Mouse (Mus musculus) right cerebral cortex, adult 18-20 months (tissue): ENCODE results near the gene Flcn.
A peak's percentile ranks its signal among the peaks of the same experiment; 100 is the strongest.
"Not testable (repeated sequence)": the region's sequence is repeated elsewhere in the genome, so short reads cannot be mapped to it uniquely, and the experiment has no call there.

Experiments used
- DNase-seq: peaks from one replicate; pipeline ENCODE4 v3.0.0; 2022; ENCODE audit warnings: mixed read lengths

Flcn gene

DNA sequence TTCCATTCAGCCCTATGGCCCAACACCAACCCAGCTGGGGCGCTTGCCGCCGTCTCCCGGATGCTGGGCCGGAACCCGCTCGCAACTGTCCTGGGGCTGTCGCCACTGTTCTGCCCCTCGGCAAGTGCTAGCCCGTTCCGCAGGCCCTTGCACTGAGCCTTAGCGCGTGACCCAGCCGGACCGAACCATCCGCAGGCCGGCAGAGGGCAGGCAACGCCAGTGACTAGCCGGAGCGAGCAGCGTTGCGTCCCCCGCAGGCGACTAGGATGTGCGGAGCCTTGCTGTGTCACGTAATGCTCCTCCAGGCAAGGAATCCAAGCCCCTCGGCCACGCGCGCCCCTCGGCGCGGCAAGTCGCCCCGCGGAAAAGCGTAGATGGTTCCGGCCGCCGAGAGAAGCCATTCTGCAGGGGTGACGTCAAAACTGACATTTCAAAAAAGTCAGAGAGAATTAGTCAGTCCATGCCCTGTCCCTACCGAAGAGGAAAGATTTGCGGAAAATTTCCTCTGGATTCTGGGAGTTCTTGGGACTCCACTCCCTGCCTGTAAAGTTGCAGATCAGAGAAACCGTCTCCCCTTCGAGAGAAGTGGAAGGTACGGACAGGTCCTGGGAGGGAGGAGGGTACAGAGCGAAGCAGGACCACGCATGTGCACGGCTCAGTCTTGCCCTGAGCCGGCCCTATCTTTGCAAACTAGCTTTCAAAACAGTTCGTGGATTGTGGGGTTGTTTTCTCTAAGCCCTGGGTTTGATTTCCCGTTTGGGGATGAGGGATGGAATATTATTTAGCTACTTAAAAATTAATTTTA lies at the start of gene Flcn:
TSS of gene Flcn (minus strand) at position 347 of the 805 bp plus-strand sequence.
- peak; percentile 86 for DNase-seq

DNA sequence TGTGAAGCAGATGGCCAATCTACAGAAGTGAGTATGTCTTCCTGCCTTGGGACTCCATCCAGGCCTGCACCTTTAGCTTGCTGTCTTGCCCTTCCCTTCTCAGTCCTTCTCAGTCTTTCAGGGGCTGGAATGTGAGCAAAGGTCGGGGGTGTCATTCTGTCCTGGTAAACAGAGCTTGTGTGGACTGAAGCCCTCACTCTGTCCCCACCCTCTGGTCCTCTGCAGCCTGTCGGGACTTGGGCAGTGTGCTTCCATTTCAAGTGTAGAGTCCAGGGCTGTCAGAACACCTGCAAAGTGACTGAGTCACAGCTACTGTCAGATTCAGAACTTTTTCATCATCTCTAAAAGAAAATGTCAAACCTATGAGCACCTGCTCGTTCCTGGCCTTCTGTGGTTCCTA lies 43.0 kb upstream of the Flcn start:
- DNase-seq = no peak

DNA sequence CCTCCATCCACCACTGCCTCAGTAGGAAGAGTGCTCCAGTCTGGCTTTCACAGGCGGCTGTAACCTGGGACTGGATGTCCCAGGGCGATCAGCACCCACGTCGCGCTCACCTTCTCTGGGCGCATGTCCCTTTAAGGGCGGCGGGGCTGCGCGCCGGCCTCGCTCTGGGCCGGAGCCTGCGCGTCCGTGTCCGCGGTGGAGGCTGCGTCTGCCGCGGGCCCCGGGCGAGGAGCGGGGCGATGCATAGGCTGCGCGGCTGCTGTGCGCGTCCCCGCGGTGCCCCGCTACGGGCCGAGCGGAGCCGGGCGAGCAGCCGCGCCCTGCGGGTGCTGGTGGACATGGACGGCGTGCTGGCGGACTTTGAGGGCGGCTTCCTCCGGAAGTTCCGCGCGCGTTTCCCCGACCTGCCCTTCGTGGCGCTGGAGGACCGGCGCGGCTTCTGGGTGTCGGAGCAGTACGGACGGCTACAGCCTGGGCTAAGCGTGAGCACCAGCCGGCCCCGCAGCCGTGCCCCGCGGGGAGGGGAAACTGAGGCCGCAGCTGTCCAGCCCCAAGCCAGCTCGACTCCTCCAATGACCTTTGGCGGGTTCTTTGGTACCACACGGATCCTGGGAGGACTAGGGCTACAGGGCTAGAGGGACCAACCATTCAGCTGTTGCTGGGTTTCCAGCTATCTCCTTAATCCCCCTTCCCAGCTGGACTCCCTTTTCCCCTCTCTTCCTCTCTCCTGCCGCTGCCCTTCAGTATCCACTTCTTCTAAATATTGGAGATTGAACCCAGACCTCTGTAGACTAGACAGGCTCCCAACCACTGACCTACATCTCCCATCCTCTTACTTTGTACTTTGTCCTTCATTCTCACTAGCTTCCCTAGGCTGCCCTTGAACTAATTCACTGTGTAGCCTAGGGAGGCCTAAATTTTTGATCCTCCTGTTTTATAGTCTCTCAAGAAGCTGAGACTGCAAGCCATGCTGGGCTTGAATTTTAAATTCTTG lies 38.4 kb upstream of the Flcn start:
- peak; percentile 79 for DNase-seq

DNA sequence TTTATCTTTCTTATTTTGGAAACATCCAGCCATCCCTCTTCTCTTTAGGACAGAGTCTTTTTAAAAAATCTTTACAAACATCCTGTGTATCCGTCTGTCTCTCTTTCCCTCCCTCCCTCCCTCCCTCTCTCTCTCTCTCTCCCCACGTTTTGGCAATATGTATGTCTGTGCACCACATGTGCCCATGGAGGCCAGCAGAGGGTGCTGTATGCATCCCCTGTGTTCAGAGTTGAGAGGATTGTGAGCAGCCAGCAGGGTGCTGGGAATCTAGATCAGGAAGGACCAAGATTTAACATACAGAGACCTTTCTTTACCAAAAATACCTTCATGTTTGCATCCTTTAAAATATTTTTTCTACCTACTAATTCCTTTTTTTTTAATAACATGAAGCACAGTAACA lies 37.3 kb upstream of the Flcn start:
- DNase-seq = no peak

DNA sequence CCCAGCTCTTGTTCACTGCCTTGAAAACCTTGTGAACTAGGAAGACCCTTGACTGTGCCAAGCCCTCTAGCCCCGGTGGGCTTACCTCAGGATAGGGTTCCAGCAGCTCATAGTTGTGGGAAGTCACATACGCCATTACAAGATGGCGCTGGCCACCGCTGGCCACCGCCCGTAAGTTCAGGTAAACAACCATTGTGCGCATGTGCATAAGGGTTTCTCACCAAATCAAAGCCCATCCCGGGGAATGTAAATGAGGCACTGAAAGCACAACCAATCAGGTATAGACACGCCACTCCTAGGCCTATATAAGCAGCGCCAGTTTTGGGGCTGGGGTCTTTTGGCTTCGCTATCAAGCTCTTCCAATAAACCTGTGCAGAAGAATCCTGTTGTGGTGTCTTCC lies 36.5 kb upstream of the Flcn start:
- no peak for DNase-seq

DNA sequence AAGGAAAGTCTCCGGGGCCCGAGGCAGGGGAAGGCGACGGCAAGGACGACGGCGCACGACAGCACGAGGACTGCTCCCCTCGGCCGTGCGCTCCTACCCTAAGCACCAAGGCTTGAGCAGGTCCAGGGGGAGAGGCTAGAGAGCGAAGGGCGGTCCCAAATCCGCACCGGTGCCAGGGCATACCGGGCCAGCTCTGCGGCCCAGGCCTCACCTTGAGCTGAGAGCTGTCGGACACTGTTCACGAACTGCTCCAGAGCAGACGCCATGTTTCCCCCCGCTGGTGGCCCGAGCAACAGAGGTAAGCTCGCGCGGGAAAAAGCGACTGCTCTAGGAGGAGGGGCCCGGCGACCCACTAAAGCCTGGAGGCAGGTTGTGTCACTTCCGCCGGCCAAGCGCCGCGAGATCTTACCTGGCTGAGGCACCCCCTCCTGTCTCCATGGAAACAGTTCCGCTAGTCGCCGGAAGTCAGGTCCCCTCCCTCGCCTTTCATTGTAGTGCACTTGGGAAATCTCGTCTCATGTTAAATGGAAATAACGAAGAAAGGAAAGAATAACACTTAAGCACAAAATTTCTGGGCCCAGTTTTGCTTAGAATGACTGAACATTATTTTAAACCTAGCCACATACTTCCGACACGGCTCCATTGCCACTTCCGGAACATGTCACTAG lies 29.8 kb upstream of the Flcn start, which contains the start of gene Cops3:
TSS of gene Cops3 (minus strand) at position 380 of the 668 bp plus-strand sequence.
- peak; percentile 97 for DNase-seq

DNA sequence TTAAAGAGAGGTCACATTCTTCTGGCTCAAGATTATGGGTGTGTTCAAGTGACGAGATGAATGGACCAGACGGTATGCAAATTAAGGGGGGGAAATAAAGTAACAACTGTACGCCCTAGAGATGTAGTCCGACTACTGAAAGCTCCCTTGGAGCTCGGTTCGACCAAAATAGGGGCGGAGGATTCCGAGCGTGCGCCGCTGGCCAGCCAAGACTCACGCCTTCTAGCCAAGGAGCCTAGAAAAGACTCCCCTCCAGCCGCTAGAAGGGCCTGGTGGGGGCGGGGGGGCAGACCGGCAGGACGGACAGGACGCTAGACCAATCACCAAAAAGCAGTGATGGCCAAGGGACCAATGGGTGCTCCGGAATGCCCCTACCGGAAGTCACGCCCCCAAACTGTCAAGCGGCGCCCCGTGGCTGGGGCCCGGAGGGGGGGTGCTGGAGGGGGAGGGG lies 29.2 kb upstream of the Flcn start, which contains the start of gene Nt5m:
TSS of gene Nt5m (plus strand) at position 440 of the 451 bp plus-strand sequence.
- peak; percentile 94 for DNase-seq

DNA sequence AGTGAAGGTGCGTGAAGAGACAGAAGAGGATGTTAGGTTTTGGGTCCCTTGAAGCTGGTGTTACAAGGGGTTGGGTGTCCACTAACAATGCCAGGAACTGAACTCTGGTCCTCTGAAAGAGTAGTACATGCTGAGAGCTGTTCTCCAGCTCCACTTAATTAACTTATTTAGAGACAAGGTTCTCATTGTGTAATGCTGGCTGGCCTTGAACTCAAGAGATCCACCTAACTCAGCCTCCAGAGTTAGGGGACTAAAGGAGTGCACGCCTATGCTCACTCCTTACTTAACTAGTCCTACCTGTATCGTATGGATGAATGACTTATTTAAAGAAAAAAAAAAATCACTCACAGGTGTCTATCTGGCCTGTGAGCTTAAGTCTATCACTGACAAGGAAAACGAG lies 28.6 kb upstream of the Flcn start:
- DNase-seq = no peak

DNA sequence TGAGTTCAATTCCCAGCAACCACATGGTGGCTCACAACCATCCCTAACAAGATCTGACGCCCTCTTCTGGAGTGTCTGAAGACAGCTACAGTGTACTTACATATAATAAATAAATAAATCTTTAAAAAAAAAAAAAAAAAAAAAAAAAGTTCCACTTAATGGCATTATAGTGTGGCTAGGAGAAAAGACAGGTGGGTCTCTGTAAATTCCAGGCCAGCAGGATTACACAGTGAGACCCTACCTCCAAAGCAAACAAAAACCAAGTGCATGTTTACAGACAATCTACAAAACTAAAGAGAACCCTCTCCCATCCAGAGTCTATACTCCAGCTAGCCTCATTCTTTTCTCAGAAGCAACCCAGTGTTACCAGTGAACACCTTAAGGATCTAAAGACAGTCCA lies 28.0 kb upstream of the Flcn start:
- not testable (repeated sequence) for DNase-seq

DNA sequence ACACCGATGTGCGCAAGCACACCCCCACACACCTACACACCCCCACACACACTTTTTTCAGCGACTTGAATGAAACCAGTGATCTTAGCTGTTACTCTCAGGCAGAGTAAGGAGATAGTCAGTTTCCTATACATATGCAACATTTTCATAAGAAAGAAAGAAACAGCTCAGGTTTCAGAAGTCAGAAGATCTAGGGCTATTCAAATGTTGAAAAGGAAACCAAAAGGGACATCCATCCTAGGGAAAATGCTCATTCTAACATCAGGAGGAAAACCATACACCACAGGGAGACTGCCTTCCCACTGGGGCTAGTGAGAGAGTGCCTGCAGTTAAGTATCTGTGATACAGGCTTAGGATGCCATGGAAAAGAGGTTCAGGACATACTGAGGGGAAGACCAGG lies 11.8 kb upstream of the Flcn start:
- DNase-seq = no peak

DNA sequence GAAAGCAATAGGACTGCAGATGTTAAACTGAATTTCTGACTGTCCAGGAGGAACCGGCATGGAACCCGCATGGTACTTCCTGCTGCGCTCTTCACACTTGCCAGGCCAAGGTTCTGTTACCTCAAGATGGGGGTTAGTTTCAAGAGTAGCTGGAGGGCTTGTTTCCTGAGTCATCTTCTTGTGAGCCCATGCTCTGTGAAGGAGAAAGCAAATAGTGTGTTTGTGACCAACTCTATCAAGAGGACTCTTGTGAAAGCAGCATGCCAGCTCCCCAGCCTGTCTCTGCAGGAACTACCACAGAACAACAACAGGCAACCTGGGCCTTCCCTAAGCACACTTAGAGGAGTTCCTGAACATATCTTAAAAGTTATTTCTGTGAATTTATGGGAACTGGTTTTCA lies 8.1 kb upstream of the Flcn start:
- no peak for DNase-seq

DNA sequence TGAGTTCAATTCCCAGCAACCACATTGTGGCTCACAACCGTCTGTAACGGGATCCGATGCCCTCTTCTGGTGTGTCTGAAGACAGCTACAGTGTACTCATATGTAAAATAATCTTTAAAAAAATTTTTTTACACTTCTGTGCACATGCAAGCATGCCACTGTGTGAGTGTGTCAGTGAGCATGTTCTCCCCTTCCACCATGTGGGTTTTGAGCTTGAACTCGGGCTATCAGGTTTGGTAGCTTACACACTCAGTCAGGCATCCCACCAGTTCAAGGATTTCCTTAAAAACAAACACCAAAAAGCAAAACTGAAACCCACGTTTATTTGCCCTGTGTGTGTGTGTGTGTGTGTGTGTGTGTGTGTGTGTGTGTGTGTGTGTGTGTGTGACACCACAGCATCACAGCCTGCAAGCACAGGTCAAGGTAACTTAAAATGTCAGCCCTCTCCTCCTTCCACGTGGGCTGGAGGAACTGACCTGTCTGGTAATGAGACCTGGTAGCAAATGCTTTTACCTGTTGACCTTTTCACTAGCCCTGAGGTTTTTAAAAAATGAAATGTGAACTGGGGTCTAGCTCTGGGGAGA lies 5.8 kb upstream of the Flcn start:
- no peak for DNase-seq

DNA sequence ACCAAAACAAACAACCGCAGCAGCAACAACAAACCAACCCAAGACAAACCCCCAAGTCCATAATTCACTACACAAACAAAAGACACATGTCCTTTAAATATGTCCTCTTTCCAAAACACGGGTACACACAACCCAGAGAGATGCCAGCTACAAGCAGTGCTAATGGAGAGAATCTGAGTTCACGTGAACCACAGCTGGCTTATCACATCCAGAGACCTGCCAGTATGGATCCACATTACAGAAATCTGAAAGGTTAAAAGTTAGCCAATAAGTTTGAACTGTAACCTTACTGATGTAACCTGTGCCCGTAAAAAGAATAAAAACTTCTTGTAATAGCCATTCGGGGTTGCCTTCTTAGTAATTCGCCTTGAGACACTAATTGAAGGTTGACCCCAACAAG lies 5.1 kb upstream of the Flcn start:
- DNase-seq = no peak

DNA sequence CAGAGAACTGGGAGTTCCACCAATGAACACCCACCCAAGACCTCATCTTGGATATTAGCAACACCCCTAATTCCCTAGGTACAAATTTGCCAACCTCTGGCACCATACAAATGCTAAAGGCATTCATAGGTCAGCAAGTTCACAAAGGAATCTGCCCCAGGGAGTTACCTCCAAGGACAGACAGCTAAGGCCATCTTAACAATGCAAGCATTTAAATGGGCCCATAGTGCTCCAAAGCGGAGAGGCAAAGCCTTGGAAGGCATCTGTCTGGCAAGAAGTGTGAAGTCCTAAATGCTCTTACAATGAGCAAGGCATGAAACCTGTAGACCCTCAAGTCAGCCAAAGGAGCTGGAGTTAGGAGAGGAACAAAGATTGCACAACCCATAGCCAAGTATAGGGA lies 4.5 kb upstream of the Flcn start:
- DNase-seq = no peak

DNA sequence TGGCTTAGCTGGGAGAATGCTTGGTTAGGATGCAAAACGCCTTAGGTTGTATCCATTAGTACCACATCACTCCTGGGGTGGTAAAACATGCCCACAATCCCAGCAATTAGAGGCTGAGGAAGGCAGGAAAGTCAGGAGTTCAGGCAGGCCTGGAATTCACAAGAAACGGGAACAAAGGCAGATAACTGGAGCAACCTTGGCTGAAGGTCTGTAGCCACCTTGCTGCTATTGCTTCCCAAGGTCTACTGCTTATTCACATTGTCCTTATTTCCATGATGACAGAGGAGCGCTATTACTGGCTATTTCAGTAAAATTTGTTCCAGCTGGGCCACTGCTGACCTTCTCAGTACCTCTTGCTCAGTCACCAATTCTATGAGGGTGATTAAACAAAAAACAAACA lies 3.5 kb upstream of the Flcn start:
- no peak for DNase-seq

DNA sequence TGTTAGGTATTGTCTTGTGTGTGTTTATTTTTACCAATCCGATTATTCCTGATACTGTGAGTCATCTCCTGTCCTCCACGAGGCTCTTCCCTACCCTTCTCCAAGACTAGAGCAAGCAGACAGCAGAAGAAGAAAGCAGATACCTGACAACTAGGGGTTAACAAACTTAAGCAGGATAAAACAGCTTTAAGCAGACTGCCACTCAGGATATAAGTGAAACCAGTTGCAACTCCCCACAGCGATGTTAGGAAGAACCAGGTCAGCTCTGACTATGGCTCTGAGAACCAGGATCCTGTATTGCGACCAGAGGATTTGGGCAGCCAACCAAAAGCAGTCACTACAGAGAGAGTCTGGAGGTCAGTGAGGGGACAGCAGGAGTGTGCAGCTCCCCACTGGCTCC lies 1.4 kb upstream of the Flcn start:
- no peak for DNase-seq

DNA sequence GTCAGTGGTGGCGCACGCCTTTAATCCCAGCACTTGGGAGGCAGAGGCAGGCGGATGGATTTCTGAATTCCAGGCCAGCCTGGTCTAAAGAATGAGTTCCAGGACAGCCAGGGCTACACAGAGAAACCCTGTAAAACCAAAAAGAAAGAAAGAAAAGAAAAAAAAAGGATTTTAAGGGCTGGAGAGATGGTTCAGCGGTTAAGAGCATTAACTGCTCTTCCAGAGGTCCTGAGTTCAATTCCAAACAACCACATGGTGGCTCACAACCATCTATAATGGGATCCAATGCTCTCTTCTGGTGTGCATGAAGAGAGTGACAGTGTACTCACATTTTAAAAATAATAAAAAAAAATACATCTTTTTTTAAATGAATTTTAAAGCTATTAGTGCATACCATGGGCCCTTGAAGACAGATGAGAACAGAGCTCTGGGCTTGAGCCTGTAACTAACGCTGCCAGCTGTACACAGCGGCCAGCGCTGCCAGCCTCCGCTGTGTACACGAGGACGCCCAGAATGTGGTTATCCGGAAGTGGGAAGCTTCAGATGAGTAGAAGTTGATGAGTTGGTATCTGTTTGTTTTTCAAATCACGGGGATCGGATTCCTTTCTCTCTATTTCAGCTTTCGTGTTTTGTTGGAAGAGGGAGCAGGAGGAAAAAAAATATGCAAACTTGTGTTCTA lies 803 bp upstream of the Flcn start:
- DNase-seq = no peak

DNA sequence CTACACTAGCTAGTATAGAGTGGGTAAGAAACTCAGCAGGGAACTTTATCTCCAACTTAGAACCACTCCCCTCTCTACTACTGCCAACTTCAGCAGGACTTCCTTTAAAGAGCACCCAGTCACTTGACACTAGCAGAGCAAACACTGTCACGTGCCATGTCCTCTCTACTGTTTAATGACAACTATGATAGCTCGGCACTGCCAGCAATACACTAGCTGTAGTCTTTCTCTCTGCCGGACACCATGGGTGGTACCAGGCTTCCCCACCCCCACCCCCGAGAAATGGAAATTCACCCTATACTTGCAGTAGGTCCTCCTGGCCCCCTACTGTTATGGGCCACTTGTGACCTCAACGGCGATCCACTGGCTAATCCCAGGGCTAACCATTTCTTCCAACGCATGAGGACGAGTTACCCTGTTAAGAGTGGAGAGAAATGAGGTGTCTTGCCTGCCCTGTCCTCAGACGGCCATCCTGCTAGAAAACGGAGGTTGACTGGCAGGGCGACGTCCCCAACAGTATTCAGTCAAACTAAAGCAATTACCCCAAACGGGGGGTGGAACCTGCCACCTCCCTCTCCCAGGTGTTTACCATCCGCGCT lies 646 bp downstream of the Flcn start:
- DNase-seq = no peak

DNA sequence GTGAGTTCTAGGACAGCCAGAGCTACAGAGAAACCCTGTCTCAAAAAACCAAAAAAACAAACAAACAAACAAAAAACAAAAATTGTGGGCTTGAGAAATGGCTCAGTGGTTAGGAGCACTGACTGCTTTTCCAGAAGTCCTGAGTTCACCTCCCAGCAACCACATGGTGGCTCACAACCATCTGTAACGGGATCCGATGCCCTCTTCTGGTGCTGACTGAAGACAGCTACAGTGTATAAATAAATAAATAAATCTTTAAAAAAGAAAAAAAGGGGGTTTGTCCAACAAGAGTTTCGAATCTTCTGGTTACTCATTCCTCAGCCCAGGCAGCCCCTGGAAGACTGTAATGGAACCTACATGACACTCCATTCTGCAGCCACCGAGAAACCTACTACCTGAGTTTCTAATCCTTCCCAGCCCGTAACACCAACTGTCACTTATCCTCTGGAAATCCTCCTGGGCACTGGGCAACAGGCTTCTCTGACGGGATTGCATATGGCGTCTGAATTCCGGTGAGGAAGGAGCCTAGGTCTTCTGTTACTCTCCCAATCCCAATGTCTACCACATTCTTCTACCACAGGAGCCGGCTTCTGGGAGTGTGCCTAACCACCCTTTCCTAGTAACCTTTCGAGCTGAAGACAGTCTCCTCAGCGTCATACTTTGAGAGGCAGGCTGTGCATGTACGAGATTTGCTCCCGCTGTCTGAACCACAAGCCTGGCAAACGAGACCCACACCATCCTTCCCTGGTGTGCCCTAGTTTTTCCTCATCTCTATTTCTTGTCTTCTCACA lies 1.5 kb downstream of the Flcn start:
- no peak for DNase-seq

DNA sequence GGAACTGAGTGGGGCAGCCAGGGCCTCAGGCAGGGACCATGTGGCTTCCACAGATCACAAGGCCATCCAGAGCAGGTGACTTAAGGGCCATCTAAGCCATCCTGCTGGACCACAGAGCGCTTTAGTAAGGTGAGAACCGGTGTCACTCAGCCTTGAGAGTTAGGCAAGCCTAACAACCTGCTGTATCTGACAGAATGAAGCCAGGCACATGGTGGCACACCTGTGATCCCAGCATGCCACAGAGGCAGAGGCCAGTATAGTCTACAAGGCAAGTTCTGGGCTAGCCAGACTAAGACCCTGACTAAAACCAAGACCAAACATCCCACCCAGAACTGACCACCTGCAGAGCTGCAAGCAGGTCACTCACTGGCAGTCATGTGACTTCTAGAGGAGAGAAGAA lies 4.2 kb downstream of the Flcn start:
- DNase-seq = no peak

DNA sequence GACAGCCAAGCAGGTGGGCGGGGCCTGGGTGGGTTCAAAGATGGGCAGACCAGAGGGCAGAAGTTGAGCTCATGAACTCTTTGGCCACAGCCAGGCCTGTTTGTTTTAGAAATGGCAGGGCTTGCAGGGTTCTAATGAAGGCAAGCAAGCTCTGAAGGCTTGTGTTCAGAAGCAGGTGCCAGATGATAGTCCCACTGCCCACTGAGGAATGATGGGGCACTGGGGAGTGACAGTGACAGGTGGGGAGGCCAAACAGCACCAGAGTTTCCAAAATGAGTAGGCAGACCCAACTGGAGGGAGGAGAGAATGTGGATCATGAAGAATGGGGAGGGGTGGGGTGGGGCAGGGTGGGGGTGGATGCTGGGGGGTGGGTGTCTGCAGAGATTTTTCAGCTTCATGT lies 4.6 kb downstream of the Flcn start:
- no peak for DNase-seq
